Mouse (Mus musculus): ENCODE results near the gene Trpt1.

DNA sequence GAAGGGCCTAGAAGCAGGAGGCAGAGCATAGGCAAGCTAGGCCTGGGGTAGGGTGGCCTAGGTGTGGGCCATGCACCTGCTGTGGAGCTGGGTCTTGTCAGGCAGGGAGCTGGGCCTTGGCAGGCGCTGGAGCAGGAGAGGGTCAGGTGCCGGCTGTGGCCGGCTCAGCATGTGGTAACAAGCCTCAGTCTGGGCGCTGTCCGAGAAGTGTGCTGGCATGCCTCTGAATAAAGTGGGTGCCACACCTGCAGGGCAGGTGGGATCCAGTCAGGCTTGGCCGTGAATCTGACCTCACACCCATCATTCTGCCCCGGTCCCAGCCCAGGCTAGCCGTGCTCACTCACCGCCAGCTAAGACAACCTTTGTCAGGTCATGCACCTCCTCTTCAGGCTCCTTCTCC, 18.1 kb downstream of the Trpt1 start:
- TF ChIP-seq CTCF (conservative IDR thresholded peaks at IDR 0.05; ENCODE audit: insufficient read depth, insufficient read length, low read depth, low read length): no peak
- no peak for TF ChIP-seq POLR2A (IDR thresholded peaks at IDR 0.05; ENCODE audit: low read depth, low read length)
